1 mouse cellular context compared by ENCODE assay signal in the genomic region with DNA sequence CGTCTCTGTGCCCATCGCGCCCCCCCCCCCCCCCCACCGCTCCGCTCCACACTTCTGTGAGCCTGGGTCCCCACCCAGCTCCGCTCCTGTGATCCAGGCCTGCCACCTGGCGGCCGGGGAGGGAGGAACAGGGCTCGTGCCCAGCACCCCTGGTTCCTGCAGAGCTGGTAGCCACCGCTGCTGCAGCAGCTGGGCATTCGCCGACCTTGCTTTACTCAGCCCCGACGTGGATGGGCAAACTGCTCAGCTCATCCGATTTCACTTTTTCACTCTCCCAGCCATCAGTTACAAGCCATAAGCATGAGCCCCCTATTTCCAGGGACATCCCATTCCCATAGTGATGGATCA.
A peak's percentile ranks its signal among the peaks of the same experiment; 100 is the strongest.
TF ChIP-seq lines count a peak whose summit lies in the region.

No protein-coding gene starts in this region.

TF ChIP-seq in myocyte, 11 proteins besides CTCF, POLR2A, EP300 and RAD21 (continued from another document):
- TF ChIP-seq MYOG (IDR thresholded peaks at IDR 0.05; ENCODE audit: control insufficient read depth in 1 of 3, insufficient read depth in 1 of 3, insufficient read length in 2 of 3, low read depth in 2 of 3) (peak in 1 of 3 experiments; percentile 13), POLR2AphosphoS2 (IDR thresholded peaks at IDR 0.05; ENCODE audit: insufficient read length, low read depth) (peak; percentile 67), E2F4 (IDR thresholded peaks at IDR 0.05; ENCODE audit: insufficient read depth) (no peak), MYOD1 (IDR thresholded peaks at IDR 0.05; ENCODE audit: control insufficient read depth in 1 of 3, insufficient read length in 2 of 3, low read depth in 2 of 3) (peak in 2 of 3 experiments; percentile 10 to 24), TCF3 (IDR thresholded peaks at IDR 0.05; ENCODE audit: insufficient read length, low read depth) (no peak), USF1 (IDR thresholded peaks at IDR 0.05; ENCODE audit: low read depth) (no peak), SRF (IDR thresholded peaks at IDR 0.05; ENCODE audit: control insufficient read depth, insufficient read length, low read depth) (no peak)
TF ChIP-seq in myocyte: peak in this region for 3.
